Mouse (Mus musculus): ENCODE data around the gene Tas2r121.
"Not testable (repeated sequence)": the region's sequence is repeated elsewhere in the genome, so short reads cannot be mapped to it uniquely, and the experiment has no call there.

Gene Tas2r121

DNA sequence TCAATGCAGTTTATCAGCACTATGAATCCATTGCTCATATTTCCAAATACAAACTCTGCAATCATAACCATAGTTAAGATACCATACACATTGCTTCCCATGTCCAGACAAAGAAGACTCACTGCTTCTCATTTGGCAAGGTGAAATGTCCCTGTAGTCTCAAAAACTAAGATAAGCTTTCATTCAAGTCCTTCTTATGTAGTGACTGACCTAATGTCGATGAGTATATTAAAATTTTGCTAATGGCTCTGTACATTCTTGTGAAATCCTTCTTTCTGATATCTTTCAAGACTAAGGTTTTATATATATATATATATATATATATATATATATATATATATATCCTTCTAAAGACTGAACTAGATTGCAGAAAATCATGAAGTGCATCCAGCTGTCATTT lies at the start of gene Tas2r121:
Gene Tas2r121, minus strand, starts transcription at position 101 of the 400 bp plus-strand sequence.
- DNase-seq (ENCODE audit: low read depth, low spot score), result no peak

DNA sequence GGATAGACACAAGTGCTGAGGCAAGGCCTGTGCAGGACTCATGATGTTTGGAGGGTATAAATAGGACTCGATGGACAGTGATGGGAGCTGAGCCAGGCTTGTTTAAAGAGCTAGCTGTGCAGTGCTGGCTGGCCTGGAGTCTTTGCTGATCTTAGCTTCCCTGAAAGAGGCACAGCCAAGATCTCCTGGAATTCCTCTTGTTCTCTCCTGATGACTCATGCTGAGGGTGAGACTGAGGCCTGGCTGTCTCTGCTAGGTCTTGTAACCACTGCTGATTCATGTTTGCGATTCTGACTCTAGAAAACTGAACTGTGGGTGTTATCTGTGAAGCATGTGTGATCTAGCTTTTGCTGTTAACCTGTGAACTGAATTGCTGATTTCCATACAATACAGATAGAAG lies 49.4 kb upstream of the Tas2r121 start:
- peak; percentile 59 for DNase-seq (ENCODE audit: low read depth, low spot score)

DNA sequence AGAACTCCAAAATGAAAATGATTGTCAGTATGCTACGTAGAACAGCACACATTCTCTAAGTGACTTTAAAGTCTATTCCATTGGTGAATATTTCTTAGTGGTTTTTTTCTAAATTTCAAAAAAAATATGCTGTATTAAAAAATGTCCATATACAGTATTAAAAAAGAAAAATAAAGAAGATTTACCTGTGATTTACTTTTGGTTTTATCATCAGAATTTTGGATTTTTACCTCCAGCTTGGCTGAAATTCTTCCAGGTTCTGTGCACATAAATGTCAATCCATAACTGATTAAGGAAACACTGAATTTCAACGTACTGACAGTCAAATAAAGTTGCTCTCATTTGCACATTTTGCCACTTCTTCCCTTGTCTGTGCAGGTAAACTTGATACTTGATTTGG lies 37.1 kb upstream of the Tas2r121 start, which contains the start of gene Tas2r115:
Gene Tas2r115, minus strand, starts transcription at position 101 of the 400 bp plus-strand sequence.
- DNase-seq (ENCODE audit: low read depth, low spot score), result no peak

DNA sequence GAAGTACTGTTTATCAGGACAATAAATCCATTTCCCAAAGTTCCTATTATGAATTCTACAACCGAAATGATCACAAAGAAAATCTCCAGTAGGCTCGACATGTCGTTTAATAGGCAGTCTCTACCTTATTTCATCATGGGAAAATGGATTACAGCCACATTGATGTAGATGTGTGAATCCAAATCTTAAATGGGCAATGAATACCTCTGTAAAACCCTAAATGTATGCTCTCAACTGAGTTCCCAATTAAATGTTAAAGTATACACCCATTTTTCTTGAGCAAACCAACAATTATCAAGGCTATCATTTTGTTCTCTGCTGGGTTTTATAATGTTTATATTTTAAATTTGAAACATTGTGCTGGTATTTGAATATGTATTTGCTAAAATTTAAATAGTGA lies 11.0 kb upstream of the Tas2r121 start, which contains the start of gene Tas2r122:
Gene Tas2r122, minus strand, starts transcription at position 101 of the 400 bp plus-strand sequence.
- DNase-seq (ENCODE audit: low read depth, low spot score), result no peak

DNA sequence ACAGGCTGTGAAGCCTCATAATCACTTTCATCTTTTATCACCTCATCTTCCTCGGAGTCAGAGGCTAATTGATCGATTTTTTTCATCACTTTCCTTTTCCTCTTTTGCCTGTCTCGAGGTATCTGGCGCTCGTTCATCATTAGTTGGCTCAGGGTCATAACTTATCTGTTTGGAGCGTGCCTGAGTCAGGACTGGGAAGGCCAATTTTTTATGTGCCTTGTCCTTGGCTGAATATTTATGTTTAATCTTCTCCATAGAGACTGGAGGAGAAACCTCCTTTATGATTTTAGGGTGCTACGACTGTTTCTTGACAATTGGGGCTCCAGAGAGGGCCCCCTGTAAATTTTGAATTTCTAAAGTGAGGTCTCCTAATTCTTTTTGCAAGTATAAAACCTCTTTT lies 9.2 kb downstream of the Tas2r121 start:
- not testable (repeated sequence) for DNase-seq (ENCODE audit: low read depth, low spot score)

DNA sequence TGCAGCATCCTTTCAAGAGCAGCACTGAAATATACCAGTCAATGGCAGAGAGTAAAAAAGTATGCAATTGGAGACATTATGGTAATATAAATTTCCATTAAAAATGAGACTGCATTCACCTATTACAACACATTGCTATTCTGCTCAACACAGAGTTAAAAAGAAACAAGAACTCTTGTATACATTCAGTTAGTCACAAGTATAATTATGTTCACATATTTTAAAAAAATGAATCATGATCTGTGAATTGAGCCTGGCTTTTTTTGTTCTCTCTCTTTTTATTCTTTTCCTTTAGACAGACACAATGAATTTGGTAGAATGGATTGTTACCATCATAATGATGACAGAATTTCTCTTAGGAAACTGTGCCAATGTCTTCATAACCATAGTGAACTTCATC lies 44.2 kb downstream of the Tas2r121 start, which contains the start of gene Tas2r120:
Gene Tas2r120, plus strand, starts transcription at position 301 of the 400 bp plus-strand sequence.
- no peak for DNase-seq (ENCODE audit: low read depth, low spot score)

DNA sequence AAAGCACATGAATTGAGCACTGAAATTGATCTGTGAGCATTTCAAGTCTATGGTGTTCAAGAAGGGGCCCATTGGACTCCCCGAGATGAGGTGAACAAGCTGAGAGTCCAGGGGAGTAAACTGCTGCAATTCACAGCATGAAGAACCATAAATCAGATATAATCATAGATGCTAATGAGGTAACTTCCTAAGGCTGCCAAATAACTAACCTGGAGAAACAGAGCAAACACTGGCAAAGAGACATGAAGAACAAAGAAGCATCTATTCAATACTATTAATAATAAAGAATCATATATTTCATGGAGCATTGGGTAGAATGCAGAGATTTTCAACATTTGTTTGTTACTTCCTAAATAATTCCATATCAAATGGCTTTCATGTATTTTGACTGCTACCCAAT lies 49.4 kb downstream of the Tas2r121 start, which contains the start of gene A630073D07Rik:
Gene A630073D07Rik, minus strand, starts transcription at position 101 of the 400 bp plus-strand sequence.
- DNase-seq (ENCODE audit: low read depth, low spot score), result no peak
